Mouse (Mus musculus) thymus, postnatal 25 days (tissue): ENCODE results near the gene Retreg2.

Source experiments
- DNase-seq: peaks from one replicate; pipeline ENCODE4 v3.0.0; 2022

The Retreg2 gene

GRCm38 (mm10) chr1:75168472-75169464 is 26.2 kb downstream of the Retreg2 start, which contains the start of gene Zfand2b:
Gene Zfand2b (plus strand): TSS chr1:75168646.
- peak; percentile 99 for DNase-seq

GRCm38 (mm10) chr1:75179334-75180104 is 36.9 kb downstream of the Retreg2 start:
- no peak for DNase-seq

DNA sequence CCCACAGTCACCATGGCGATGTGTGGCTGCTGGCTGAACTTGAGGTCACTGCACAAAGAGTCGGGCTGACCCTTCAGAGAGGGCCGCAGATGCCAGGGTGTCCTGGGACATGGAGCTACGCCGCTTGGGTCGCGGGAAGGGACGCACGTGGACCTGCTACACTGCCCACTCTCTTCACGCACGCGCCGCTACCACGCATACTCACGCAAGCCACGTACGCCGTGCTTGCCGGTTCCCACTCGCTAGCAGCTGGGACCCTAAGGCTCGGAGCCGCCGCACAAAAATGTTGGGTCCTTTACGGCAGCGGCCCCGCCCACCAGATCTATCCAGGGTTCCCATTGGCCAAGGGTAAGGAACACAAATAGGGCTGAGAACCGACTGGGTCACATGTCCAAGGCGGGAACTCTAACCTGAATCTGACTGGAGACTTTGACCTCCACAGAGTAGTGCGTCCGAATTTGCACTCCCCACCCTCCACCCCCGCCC is 37.6 kb downstream of the Retreg2 start, which contains the start of gene Abcb6:
Gene Abcb6 (minus strand): TSS at position 288 of the 486 bp plus-strand sequence.
- peak; percentile 84 for DNase-seq

DNA sequence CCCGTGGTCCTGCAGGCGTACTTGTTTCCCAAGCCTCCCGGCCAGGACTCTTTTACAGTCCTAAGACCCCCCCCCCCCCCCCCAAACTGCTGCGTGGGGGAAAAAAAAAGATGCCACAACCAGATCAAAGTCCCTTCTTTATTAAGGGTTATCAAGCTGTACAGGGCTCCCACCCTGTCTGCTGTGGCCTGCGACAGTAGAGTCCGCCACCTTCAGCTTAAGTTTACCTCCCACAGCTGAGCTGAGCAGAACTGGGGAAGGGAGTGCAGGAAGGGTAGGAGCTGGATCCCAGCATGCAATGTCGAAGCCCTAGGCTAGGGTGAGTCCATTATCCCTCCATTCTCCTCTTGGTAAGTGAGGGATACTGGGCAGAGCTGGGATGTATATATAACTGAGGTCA is 38.2 kb downstream of the Retreg2 start:
- DNase-seq: no peak

- DNase-seq: no peak
Measured at GRCm38 (mm10) chr1:75181377-75181870, 38.8 kb downstream of the Retreg2 start.

DNA sequence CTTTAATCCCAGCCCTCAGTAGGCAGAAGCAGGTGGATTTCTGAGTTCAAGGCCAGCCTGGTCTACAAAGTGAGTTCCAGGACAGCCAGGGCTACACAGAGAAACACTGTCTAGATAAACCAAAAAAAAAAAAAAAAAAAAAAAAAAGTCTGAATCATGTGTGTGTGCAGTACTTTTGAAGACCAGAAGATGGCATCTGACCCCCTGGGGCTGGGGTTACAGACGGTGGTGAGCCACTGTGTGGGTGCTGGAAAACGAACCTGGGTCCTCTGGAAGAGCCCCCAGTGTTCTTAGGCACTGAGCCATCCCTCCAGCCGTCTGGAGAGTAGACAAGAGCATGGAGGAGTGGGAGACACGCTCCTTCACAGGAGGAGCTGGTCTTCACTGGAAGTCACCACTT is 39.6 kb downstream of the Retreg2 start:
- no peak for DNase-seq

DNA sequence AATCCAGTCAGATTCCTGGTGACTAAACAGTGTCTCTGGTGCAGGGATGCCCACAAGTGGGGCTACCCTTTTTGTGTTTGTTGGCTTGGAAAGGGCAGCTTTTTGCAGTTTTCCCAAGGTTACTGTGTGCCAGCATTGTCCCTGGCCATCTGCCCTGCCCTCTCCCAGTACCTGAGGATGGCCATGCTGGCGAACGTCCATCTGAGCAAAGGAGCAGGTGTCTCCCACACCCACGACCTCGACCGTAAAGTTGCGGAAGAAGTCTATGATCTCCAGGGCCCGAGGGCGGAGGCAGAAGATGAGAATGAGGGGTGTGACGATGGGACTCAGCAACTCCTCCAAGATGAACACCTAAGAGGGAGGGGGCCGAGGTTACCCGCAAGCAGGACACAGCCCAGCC is 42.9 kb downstream of the Retreg2 start:
- no peak for DNase-seq

GRCm38 (mm10) chr1:75187126-75187525 is 44.5 kb downstream of the Retreg2 start:
- DNase-seq: no peak

GRCm38 (mm10) chr1:75187914-75188483 is 45.4 kb downstream of the Retreg2 start:
- DNase-seq: no peak

DNA sequence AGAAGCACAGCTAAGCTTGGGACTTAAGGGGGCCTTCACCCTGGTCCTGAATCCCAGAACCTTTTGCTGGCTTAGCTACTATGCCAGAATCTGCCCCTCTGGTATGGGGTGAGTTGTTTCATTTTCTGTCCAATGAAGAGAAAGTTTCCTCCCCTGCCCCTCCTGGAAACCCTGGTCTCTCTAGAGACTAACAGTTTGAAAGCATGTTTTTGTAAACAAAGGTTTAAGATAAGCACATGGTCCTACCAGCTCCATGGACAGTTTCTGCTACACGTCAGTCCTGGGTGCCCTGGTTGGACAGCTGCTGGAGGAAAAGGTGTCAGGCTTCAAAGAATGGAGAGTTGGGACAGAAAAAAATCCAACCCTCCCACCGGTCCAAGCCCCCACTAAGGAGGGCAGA is 48.0 kb downstream of the Retreg2 start:
- DNase-seq: no peak

- DNase-seq: no peak
Measured at GRCm38 (mm10) chr1:75191258-75191621, 48.7 kb downstream of the Retreg2 start.

DNA sequence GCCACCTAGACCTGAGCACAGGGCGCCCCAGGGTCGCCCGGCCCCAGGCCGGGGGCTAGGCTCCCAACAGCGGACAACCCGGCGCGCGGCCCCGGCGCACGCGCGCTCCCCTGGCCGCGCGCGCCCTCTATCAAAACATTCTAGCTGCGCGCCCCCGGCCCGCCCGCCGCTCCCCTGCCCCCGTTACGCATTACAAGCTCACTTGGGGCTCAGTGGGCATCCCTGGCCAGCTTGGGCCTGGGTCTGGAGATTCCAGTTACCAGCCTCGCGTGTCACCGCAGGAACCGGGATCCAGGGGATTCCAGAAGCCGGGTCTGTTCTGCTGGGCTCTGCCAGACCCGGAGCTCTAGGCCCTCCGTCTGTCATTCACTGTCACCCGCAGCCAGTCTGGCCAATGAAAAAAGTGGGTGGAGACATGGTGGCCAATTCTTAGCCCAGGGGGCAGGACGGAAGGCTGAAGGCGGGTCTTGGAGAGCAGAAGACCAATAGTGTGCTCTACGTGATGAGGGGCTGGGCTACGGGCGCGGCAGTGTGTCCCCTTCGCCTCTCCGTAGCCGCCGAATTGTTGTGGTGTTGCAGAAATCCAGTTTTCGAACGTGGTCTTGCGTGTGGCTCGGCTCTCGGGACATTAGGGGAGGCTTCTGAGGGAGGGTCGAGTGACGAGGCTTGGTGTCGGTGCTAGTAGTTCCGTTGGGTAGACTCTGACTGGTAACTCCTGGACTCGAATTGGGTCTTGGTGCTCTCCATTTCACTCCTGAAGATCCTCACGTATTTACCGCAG is 49.2 kb downstream of the Retreg2 start, which contains the start of the genes Ankzf1 and Atg9a:
Gene Ankzf1 (plus strand): TSS at position 530 of the 781 bp plus-strand sequence.
Gene Atg9a (minus strand): TSS at position 575 of the 781 bp plus-strand sequence.
- DNase-seq: peak; percentile 92

DNA sequence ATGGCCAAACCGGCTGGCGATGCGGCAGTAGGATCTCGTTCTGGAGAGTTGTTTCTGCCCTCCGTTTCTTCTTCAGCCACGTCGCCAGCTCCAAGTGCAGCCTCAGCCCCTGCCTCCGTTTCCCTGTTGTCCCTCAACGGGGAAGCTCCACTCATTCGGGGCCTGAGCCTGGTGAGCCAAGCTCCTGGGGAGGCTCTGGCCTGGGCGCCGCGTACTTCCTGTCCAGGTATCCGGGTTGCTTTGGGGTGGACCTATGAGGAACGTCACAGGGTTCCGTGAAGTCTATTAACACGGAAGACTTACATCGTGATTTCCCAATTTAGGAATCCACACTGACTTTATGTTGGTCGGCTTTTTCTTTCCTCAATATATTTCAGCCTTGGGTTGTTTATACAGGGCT is 49.9 kb downstream of the Retreg2 start:
- no peak for DNase-seq
